In genomic region chr12:110935983-110936620, GRCm38 (mm10) we compare ENCODE assay signal across 8 mouse cellular contexts. TPM values are rescaled to one million over a fixed set of nuclear protein-coding genes. Genes with fewer than 3 reads are reported as not detected.
DNase-seq lines count a peak whose midpoint lies in the region; ATAC-seq and TF ChIP-seq lines count a peak whose summit lies in the region.

No protein-coding gene starts in this region.

- H3K36me3 ChIP-seq in heart, embryonic 12.5 days: peaks cover 37% of the 10 kb centered on the region
- H3K36me3 ChIP-seq in kidney, embryonic 16.5 days (ENCODE audit: insufficient read depth, low read length): peaks cover 25% of the 10 kb centered on the region
- H3K36me3 ChIP-seq in neural tube, embryonic 11.5 days (ENCODE audit: control insufficient read depth, insufficient read depth, low read length): peaks cover 4% of the 10 kb centered on the region
- H3K36me3 ChIP-seq in stomach, embryonic 16.5 days (ENCODE audit: control insufficient read depth, insufficient read depth, low read length): peaks cover 17% of the 10 kb centered on the region; the same call in 1 of the 2 replicates

- no peaks in the 10 kb centered on the region for H3K4me1 ChIP-seq in heart, embryonic 12.5 days (replicated peaks)
- no peaks in the 10 kb centered on the region for H3K4me1 ChIP-seq in kidney, embryonic 16.5 days (ENCODE audit: insufficient read depth, low read length)
- H3K4me1 ChIP-seq in neural tube, embryonic 11.5 days (ENCODE audit: control insufficient read depth, insufficient read depth, low read length): no peaks in the 10 kb centered on the region
- H3K4me1 ChIP-seq in stomach, embryonic 16.5 days (ENCODE audit: control insufficient read depth, insufficient read depth, low read length): no peaks in the 10 kb centered on the region

- H3K9ac ChIP-seq in heart, embryonic 12.5 days: no peak overlapping the region
- H3K9ac ChIP-seq in kidney, embryonic 16.5 days (replicated peaks; ENCODE audit: low read length): no peak overlapping the region
- no peak overlapping the region for H3K9ac ChIP-seq in neural tube, embryonic 11.5 days (ENCODE audit: low read length)
- no peak overlapping the region for H3K9ac ChIP-seq in stomach, embryonic 16.5 days (ENCODE audit: low read length)

- H3K27me3 ChIP-seq in heart, embryonic 12.5 days (replicated peaks): no peaks in the 10 kb centered on the region
- H3K27me3 ChIP-seq in kidney, embryonic 16.5 days (ENCODE audit: insufficient read depth, low read length): no peaks in the 10 kb centered on the region
- no peaks in the 10 kb centered on the region for H3K27me3 ChIP-seq in neural tube, embryonic 11.5 days (ENCODE audit: control insufficient read depth, insufficient read depth, low read length)
- H3K27me3 ChIP-seq in stomach, embryonic 16.5 days (ENCODE audit: control insufficient read depth, insufficient read depth, low read length): no peaks in the 10 kb centered on the region

- H3K9me3 ChIP-seq in heart, embryonic 12.5 days (replicated peaks): no peaks in the 10 kb centered on the region
- no peaks in the 10 kb centered on the region for H3K9me3 ChIP-seq in kidney, embryonic 16.5 days (ENCODE audit: low read length)
- H3K9me3 ChIP-seq in neural tube, embryonic 11.5 days (ENCODE audit: control insufficient read depth, low read length): no peaks in the 10 kb centered on the region
- H3K9me3 ChIP-seq in stomach, embryonic 16.5 days (replicated peaks; ENCODE audit: control insufficient read depth, low read length): no peaks in the 10 kb centered on the region; the same call in 1 of the 2 replicates

- no peak for TF ChIP-seq POLR2A in brain, embryonic 14.5 days (IDR thresholded peaks at IDR 0.05; ENCODE audit: borderline replicate concordance, extremely low read depth, insufficient read depth, insufficient read length, poor library complexity, severe bottlenecking)

- 63% methylated on average over 9 of the region's 9 CpGs for WGBS in heart, embryonic 12.5 days
- 67% methylated on average over 9 of the region's 9 CpGs for WGBS in kidney, embryonic 16.5 days
- 60% methylated on average over 9 of the region's 9 CpGs for WGBS in neural tube, embryonic 11.5 days
- WGBS in stomach, embryonic 16.5 days: 60% methylated on average over 9 of the region's 9 CpGs

- ATAC-seq in erythroid progenitor cell, adult 5-6 weeks (replicated peaks; ENCODE audit: low FRiP score, poor library complexity, severe bottlenecking): peak; percentile 94
- ATAC-seq in heart, embryonic 12.5 days (ENCODE audit: insufficient number of reproducible peaks, low FRiP score): peak; percentile 86
- ATAC-seq in kidney, embryonic 16.5 days (ENCODE audit: low FRiP score, low TSS enrichment): peak; percentile 93
- no peak for ATAC-seq in neural tube, embryonic 11.5 days (ENCODE audit: insufficient read depth, low FRiP score, low TSS enrichment)
- peak; percentile 92; the same call in 1 of the 2 replicates for ATAC-seq in stomach, embryonic 16.5 days (ENCODE audit: insufficient read depth, low FRiP score)

- H3K4me2 ChIP-seq in heart, embryonic 12.5 days: no peak overlapping the region
- no peak overlapping the region for H3K4me2 ChIP-seq in kidney, embryonic 16.5 days (replicated peaks; ENCODE audit: low read depth, low read length)
- no peak overlapping the region for H3K4me2 ChIP-seq in neural tube, embryonic 11.5 days (ENCODE audit: low read depth)
- no peak overlapping the region for H3K4me2 ChIP-seq in stomach, embryonic 16.5 days (ENCODE audit: low read depth, low read length)

- TF ChIP-seq CTCF in brain, embryonic 14.5 days (IDR thresholded peaks at IDR 0.05; ENCODE audit: borderline replicate concordance, extremely low read depth, insufficient read depth, insufficient read length): peak; percentile 91

- H3K4me3 ChIP-seq in heart, embryonic 12.5 days: no peak overlapping the region
- H3K4me3 ChIP-seq in kidney, embryonic 16.5 days (ENCODE audit: low read length): no peak overlapping the region
- no peak overlapping the region for H3K4me3 ChIP-seq in neural tube, embryonic 11.5 days (ENCODE audit: low read depth, low read length)
- no peak overlapping the region for H3K4me3 ChIP-seq in stomach, embryonic 16.5 days (replicated peaks; ENCODE audit: low read length)

- peak; percentile 59 for DNase-seq in CD4-positive helper T cell, adult 2 months (ENCODE audit: low read depth, low spot score)
- DNase-seq in brain, embryonic 14.5 days (ENCODE audit: low read depth): peak; percentile 90
- peak; percentile 85 for DNase-seq in liver
- peak; percentile 79 for DNase-seq in neural tube, embryonic 11.5 days (ENCODE audit: low spot score)

- no peak overlapping the region for H3K27ac ChIP-seq in heart, embryonic 12.5 days (ENCODE audit: poor library complexity, severe bottlenecking)
- H3K27ac ChIP-seq in kidney, embryonic 16.5 days (ENCODE audit: low read length): no peak overlapping the region
- no peak overlapping the region for H3K27ac ChIP-seq in neural tube, embryonic 11.5 days (ENCODE audit: low read depth, low read length)
- H3K27ac ChIP-seq in stomach, embryonic 16.5 days (ENCODE audit: low read length): no peak overlapping the region

RNA-seq across cellular contexts. Expression of gene Ankrd9, which starts 42.7 kb away (rescaled TPM):
- 8.5 and 12.1 TPM in 2 replicates for polyA plus RNA-seq in brain, embryonic 14.5 days (2012; rRNA removed)
- total RNA-seq in erythroid progenitor cell, adult 5-6 weeks (2015; ENCODE audit: low replicate concordance): 8.4 and 13.3 TPM in 2 replicates
- total RNA-seq in erythroid progenitor cell, adult 5-6 weeks (2017; ENCODE audit: low replicate concordance): 18.3 and 20.3 TPM in 2 replicates
- polyA plus RNA-seq in heart, embryonic 12.5 days (2016; fragmentation: Nextera tagmentation; extraction: Ambion mirVana): 13.2 and 14.2 TPM in 2 replicates
- 14.8 and 16.7 TPM in 2 replicates for polyA plus RNA-seq in kidney, embryonic 16.5 days (2015; fragmentation: Nextera tagmentation; extraction: Ambion mirVana)
- 9.6 and 12.1 TPM in 2 replicates for polyA plus RNA-seq in neural tube, embryonic 11.5 days (2014; fragmentation: Nextera tagmentation; extraction: Ambion mirVana)
- 17.4 and 18.5 TPM in 2 replicates for polyA plus RNA-seq in stomach, embryonic 16.5 days (2015; fragmentation: Nextera tagmentation; extraction: Ambion mirVana)

RNA-seq across cellular contexts. Expression of gene Tecpr2, which starts 47.0 kb away (rescaled TPM):
- 16.5 and 18.3 TPM in 2 replicates for polyA plus RNA-seq in brain, embryonic 14.5 days (2012; rRNA removed)
- 1.3 and 1.8 TPM in 2 replicates for total RNA-seq in erythroid progenitor cell, adult 5-6 weeks (2015; ENCODE audit: low replicate concordance)
- total RNA-seq in erythroid progenitor cell, adult 5-6 weeks (2017; ENCODE audit: low replicate concordance): 3.1 and 11.8 TPM in 2 replicates
- polyA plus RNA-seq in heart, embryonic 12.5 days (2016; fragmentation: Nextera tagmentation; extraction: Ambion mirVana): 3.8 and 4.5 TPM in 2 replicates
- polyA plus RNA-seq in kidney, embryonic 16.5 days (2015; fragmentation: Nextera tagmentation; extraction: Ambion mirVana): 3.6 and 4.5 TPM in 2 replicates
- 5.5 and 6.1 TPM in 2 replicates for polyA plus RNA-seq in neural tube, embryonic 11.5 days (2014; fragmentation: Nextera tagmentation; extraction: Ambion mirVana)
- polyA plus RNA-seq in stomach, embryonic 16.5 days (2015; fragmentation: Nextera tagmentation; extraction: Ambion mirVana): 4.2 and 4.3 TPM in 2 replicates

RNA-seq across cellular contexts. Expression of gene Cinp, which starts 47.2 kb away (rescaled TPM):
- polyA plus RNA-seq in brain, embryonic 14.5 days (2012; rRNA removed): 70.0 and 78.0 TPM in 2 replicates
- 15.9 and 29.8 TPM in 2 replicates for total RNA-seq in erythroid progenitor cell, adult 5-6 weeks (2015; ENCODE audit: low replicate concordance)
- total RNA-seq in erythroid progenitor cell, adult 5-6 weeks (2017; ENCODE audit: low replicate concordance): 21.9 and 22.5 TPM in 2 replicates
- 63.3 and 66.7 TPM in 2 replicates for polyA plus RNA-seq in heart, embryonic 12.5 days (2016; fragmentation: Nextera tagmentation; extraction: Ambion mirVana)
- 79.9 and 82.9 TPM in 2 replicates for polyA plus RNA-seq in kidney, embryonic 16.5 days (2015; fragmentation: Nextera tagmentation; extraction: Ambion mirVana)
- polyA plus RNA-seq in neural tube, embryonic 11.5 days (2014; fragmentation: Nextera tagmentation; extraction: Ambion mirVana): 76.2 and 85.3 TPM in 2 replicates
- polyA plus RNA-seq in stomach, embryonic 16.5 days (2015; fragmentation: Nextera tagmentation; extraction: Ambion mirVana): 74.8 and 78.4 TPM in 2 replicates
